Mouse (Mus musculus) kidney, adult 2 months (tissue): ENCODE measurements around the gene Msmb.
"Not testable (repeated sequence)": the region's sequence is repeated elsewhere in the genome, so short reads cannot be mapped to it uniquely, and the experiment has no call there.

Source experiments
- CTCF ChIP-seq: fragments of 200-500 bp; conservative IDR thresholded peaks from 2 replicates; pipeline ENCODE4 v1.5.1; 2011; ENCODE audit warnings: low read depth, mild to moderate bottlenecking, control low read depth, low read length, moderate library complexity, mixed read lengths; ENCODE audit not compliant: insufficient read depth, insufficient read length
- POLR2A ChIP-seq: fragments of 200-500 bp; IDR thresholded peaks from one replicate; pipeline ENCODE4 v1.6.1; 2011; ENCODE audit warnings: low read depth, low read length, control low read depth

- TF ChIP-seq CTCF, POLR2A: not testable (repeated sequence)
These were observed 51.7 kb downstream of the Msmb start for GRCm38 (mm10) chr14:32193557-32193956.
